Mouse (Mus musculus) liver, adult 2 months (tissue): Measurements from ENCODE around the gene Cep112.

Experiments
- CTCF ChIP-seq: fragments of 200-500 bp; IDR thresholded peaks from 2 replicates; pipeline ENCODE4 v1.5.1; 2011; ENCODE audit warnings: low read depth, low read length, control low read depth
- POLR2A ChIP-seq: fragments of 200-500 bp; IDR thresholded peaks from 2 replicates; pipeline ENCODE4 v1.6.1; 2011; ENCODE audit warnings: low read length, control low read depth; ENCODE audit not compliant: insufficient read depth; ENCODE audit errors: extremely low read depth

DNA sequence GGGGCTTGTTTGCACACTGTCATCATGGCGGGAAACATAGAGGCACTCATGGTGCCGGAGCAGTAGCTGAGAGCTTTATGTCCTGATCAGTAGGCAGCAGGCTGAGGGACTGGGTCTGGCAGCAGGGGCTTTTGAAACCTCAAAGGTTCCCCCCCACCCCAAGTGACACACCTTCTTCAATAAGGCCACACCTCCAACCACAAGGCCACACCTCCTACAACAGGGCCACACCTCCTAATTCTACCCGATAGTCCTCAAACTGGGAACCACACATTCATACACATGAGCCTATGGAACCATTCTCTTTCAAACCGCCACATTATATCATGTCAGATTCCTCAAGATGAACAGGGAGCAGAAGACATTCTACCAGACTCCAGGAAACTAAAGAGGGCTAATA, 4.2 kb upstream of the Cep112 start:
- TF ChIP-seq CTCF (no peak), POLR2A (no peak)
